Comparison of ENCODE assay signal across 17 mouse cellular contexts in genomic region chr10:67360793-67361192, GRCm38 (mm10).
DNase-seq lines count a peak whose midpoint lies in the region; ATAC-seq and TF ChIP-seq lines count a peak whose summit lies in the region.
"Had no signal": no experiment of that assay in that cellular context is flagged by ENCODE, and none has a peak within 500 bp of the region (broad histone marks: within the 10 kb centered on the region; RNA-seq: fewer than 3 reads in every experiment).

No protein-coding gene starts in this region.

- no peaks in the 10 kb centered on the region for H3K36me3 ChIP-seq in hindbrain, postnatal 0 days (ENCODE audit: insufficient read depth, low read length)
- no peaks in the 10 kb centered on the region for H3K36me3 ChIP-seq in hindbrain, embryonic 11.5 days (ENCODE audit: control insufficient read depth, insufficient read depth, low read length)
- H3K36me3 ChIP-seq: embryonic facial prominence, embryonic 15.5 days; heart, embryonic 15.5 days; limb, embryonic 15.5 days; midbrain, embryonic 12.5 days; neural tube, embryonic 12.5 days had no signal

- H3K9me3 ChIP-seq in hindbrain, postnatal 0 days (ENCODE audit: low read length), result no peaks in the 10 kb centered on the region
- H3K9me3 ChIP-seq in hindbrain, embryonic 11.5 days (ENCODE audit: control insufficient read depth, low read length), result no peaks in the 10 kb centered on the region
- H3K9me3 ChIP-seq: embryonic facial prominence, embryonic 15.5 days; heart, embryonic 15.5 days; limb, embryonic 15.5 days; midbrain, embryonic 12.5 days; neural tube, embryonic 12.5 days had no signal

- H3K4me3 ChIP-seq in hindbrain, postnatal 0 days (ENCODE audit: low read length), result no peak overlapping the region
- H3K4me3 ChIP-seq in hindbrain, embryonic 11.5 days (ENCODE audit: low read depth, low read length), result no peak overlapping the region
- H3K4me3 ChIP-seq: embryonic facial prominence, embryonic 15.5 days; heart, embryonic 15.5 days; limb, embryonic 15.5 days; midbrain, embryonic 12.5 days; neural tube, embryonic 12.5 days had no signal

- H3K4me2 ChIP-seq in hindbrain, postnatal 0 days (ENCODE audit: low read depth, low read length), result no peak overlapping the region
- no peak overlapping the region for H3K4me2 ChIP-seq in hindbrain, embryonic 11.5 days (replicated peaks; ENCODE audit: low read depth, low read length)
- H3K4me2 ChIP-seq: embryonic facial prominence, embryonic 15.5 days; heart, embryonic 15.5 days; limb, embryonic 15.5 days; midbrain, embryonic 12.5 days; neural tube, embryonic 12.5 days had no signal

- peak; percentile 8 for DNase-seq in hindbrain, postnatal 0 days (ENCODE audit: low spot score)
- no peak for DNase-seq in hindbrain, embryonic 11.5 days (ENCODE audit: low spot score)
- peak; percentile 84 to 90 for DNase-seq in frontal cortex, adult 2 months (ENCODE audit: extremely low spot score in 1 of 2, low spot score in 1 of 2)
- peak; percentile 78 to 87 for DNase-seq in left cerebral cortex, adult 18-20 months (ENCODE audit: low spot score in 2 of 2)
- peak; percentile 77 to 88 for DNase-seq in right cerebral cortex, postnatal 36 days (ENCODE audit: low spot score in 2 of 2)
- no peak for DNase-seq in heart, adult 9 months (ENCODE audit: low spot score in 2 of 2)
- no peak for DNase-seq in cerebellum, adult 11-12 months
- DNase-seq: adrenal gland, adult 8-10 months; kidney, postnatal 14 days; lung, postnatal 10 days had no signal

- no peak overlapping the region for H3K27ac ChIP-seq in hindbrain, postnatal 0 days
- no peak overlapping the region for H3K27ac ChIP-seq in hindbrain, embryonic 11.5 days (ENCODE audit: low read depth, low read length)
- H3K27ac ChIP-seq: embryonic facial prominence, embryonic 15.5 days; heart, embryonic 15.5 days; limb, embryonic 15.5 days; midbrain, embryonic 12.5 days; neural tube, embryonic 12.5 days; stomach, postnatal 0 days had no signal

- no peak overlapping the region for H3K9ac ChIP-seq in hindbrain, postnatal 0 days (replicated peaks; ENCODE audit: low read length)
- H3K9ac ChIP-seq in hindbrain, embryonic 11.5 days (ENCODE audit: low read depth, low read length), result no peak overlapping the region
- H3K9ac ChIP-seq: embryonic facial prominence, embryonic 15.5 days; heart, embryonic 15.5 days; limb, embryonic 15.5 days; midbrain, embryonic 12.5 days; neural tube, embryonic 12.5 days had no signal

- no peaks in the 10 kb centered on the region for H3K27me3 ChIP-seq in hindbrain, postnatal 0 days (ENCODE audit: insufficient read depth, low read length)
- no peaks in the 10 kb centered on the region for H3K27me3 ChIP-seq in hindbrain, embryonic 11.5 days (ENCODE audit: control insufficient read depth, insufficient read depth, low read length)
- H3K27me3 ChIP-seq: embryonic facial prominence, embryonic 15.5 days; heart, embryonic 15.5 days; limb, embryonic 15.5 days; midbrain, embryonic 12.5 days; neural tube, embryonic 12.5 days had no signal

- no peak for ATAC-seq in hindbrain, postnatal 0 days
- no peak for ATAC-seq in hindbrain, embryonic 11.5 days (ENCODE audit: low FRiP score)
- ATAC-seq in erythroblast, adult 5-6 weeks (replicated peaks; ENCODE audit: low FRiP score, poor library complexity, severe bottlenecking), result no peak

- WGBS in hindbrain, postnatal 0 days, result 61% methylated on average over 8 of the region's 8 CpGs
- WGBS in hindbrain, embryonic 11.5 days, result 88% methylated on average over 8 of the region's 8 CpGs

- no peaks in the 10 kb centered on the region for H3K4me1 ChIP-seq in hindbrain, postnatal 0 days (ENCODE audit: insufficient read depth, low read length)
- no peaks in the 10 kb centered on the region for H3K4me1 ChIP-seq in hindbrain, embryonic 11.5 days (replicated peaks; ENCODE audit: control insufficient read depth, insufficient read depth, low read length)
- H3K4me1 ChIP-seq: embryonic facial prominence, embryonic 15.5 days; heart, embryonic 15.5 days; limb, embryonic 15.5 days; midbrain, embryonic 12.5 days; neural tube, embryonic 12.5 days had no signal

- TF ChIP-seq CTCF in hindbrain, postnatal 0 days (IDR thresholded peaks at IDR 0.05; ENCODE audit: low read depth), result no peak

Comparison
In these comparisons a context has a peak if more than half of its experiments do, and no peak if none do; other contexts are left out.
1. DNase-seq: peak in hindbrain, postnatal 0 days (single experiment), frontal cortex, adult 2 months (2 of 2), left cerebral cortex, adult 18-20 months (2 of 2) and right cerebral cortex, postnatal 36 days (2 of 2); none in hindbrain, embryonic 11.5 days (single experiment), heart, adult 9 months (0 of 2) and cerebellum, adult 11-12 months (single experiment).